Mouse (Mus musculus): Measurements from ENCODE around the gene Jazf1.

Gene Jazf1

DNA sequence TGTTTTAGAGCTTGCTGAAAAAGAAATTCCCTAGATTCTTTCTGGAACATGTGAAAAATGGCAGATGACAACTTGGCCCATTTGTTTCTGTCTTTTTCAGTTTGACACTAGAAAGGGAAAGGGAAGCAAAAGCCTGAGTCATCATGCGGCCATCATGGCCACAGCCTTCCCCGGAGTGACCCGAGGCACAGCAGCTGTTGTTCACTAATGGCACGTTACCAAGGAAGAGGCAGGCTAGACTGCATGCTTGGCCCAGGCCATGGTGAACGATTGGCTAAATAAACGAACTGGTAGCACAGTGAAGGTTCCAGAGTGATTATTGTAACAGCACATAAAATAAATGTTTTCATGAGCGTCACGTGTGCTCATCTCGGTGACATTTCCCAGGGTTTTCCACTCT is 114.0 kb downstream of the Jazf1 start:
- no peak for TF ChIP-seq GATA4 (IDR thresholded peaks at IDR 0.05; ENCODE audit: insufficient replicate concordance, low read length)

DNA sequence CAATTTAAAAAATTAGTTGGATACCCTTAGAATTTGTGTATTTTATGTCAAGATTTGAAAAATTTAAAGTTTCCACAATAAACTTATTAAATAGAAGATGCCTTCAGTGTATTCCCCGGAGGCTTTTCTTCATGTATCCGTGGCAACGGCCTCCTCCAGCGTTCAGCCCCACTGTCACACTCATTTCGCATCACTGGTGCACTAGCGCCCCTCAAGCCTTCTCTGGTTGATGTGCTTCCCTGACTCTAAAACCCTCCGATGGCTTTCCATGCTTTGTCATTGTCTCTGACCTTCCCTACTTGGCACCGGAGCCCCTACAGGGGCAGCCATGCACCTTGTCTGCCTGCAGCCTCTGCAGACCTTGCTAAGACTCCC is 115.9 kb downstream of the Jazf1 start:
- TF ChIP-seq GATA4 (IDR thresholded peaks at IDR 0.05; ENCODE audit: insufficient replicate concordance, low read length), result no peak

DNA sequence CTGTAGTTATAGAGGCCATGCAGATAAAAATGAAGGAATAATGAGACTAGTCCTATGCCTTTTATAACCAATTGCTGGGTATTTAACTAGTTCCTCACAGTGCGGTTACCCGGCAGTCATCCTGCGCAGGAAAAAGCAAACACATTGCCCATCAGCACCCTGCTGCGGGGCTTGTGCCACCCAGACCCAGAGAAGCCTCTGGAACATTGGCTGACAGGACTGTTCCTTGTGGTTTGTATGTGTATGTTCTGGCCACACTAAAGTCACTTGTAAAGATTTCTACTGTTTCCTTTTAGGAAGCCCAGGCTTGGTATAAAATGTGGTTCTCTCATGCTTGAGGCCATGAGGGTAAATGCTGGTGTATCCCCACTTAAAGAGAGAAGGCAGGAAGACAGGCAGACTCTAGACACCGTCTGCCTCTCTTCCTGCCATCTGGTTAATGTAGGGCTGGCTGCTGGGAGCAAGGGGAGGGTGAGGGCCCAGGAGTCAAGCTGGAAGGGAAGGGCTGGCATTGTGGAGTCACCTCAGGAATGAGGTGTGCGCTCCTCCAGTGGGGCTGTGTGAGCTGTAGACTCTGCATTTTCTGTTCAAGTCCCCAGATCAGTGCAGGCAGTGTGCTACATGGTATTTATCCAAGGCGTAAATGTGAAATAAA is 116.4 kb downstream of the Jazf1 start:
- no peak for TF ChIP-seq GATA4 (IDR thresholded peaks at IDR 0.05; ENCODE audit: insufficient replicate concordance, low read length)

DNA sequence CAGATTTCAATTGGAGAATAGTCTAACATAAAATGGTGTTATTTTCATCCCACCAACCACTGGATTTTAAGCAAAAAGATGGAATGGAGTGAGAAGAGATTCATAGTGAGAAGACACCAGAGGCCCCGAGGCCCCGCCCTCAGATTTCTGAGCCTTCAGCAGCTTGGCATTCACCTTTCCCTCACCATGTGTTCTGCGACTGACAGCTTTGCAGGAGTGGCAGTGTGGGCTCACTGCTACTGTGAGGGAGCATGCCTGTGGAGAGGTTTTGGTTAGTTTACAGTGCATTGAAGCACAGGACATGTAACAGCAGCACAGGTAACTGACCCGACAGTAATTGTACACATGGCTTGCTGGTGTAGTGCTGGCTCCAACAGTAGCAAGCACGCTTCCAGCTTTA is 118.1 kb downstream of the Jazf1 start:
- no peak for TF ChIP-seq GATA4 (IDR thresholded peaks at IDR 0.05; ENCODE audit: insufficient replicate concordance, low read length)

DNA sequence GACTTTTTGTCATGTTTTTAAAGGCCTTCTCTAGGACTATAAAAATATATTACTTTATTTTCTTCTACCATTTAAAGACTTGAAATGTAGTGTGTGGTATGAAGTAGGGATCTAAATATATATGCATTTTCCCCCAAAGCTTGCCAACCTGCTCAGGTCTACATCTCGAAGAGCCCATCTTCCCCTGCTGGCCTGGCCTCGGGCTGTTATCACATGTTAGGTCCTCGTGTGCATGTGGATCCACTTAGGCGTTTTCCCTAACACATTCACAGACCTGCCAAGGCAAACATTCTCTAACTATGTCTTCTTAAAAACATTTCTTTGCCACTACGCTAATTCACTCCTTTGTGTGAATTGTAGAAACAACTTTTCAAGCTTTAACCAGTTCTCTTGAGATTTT is 125.9 kb downstream of the Jazf1 start:
- no peak for TF ChIP-seq GATA4 (IDR thresholded peaks at IDR 0.05; ENCODE audit: insufficient replicate concordance, low read length)

DNA sequence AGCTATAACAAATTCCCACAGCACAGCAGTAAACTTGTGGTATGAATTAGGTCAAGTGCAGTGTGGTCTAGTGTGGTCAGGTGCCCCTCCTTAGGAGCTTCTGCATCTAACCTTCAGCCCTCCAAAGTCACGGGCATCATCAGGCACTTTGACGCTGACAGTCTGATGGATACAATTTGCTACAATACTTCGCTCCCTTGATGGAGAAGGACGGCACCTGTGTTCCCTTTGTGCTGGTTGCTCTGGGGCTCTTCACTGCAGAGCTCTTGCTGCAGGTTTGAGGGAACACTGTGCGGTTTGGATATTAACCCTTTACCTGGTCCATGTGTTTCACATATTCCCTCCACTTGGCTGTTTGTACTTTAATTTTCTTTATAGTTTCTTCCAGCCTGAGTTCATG is 126.3 kb downstream of the Jazf1 start:
- no peak for TF ChIP-seq GATA4 (IDR thresholded peaks at IDR 0.05; ENCODE audit: insufficient replicate concordance, low read length)

DNA sequence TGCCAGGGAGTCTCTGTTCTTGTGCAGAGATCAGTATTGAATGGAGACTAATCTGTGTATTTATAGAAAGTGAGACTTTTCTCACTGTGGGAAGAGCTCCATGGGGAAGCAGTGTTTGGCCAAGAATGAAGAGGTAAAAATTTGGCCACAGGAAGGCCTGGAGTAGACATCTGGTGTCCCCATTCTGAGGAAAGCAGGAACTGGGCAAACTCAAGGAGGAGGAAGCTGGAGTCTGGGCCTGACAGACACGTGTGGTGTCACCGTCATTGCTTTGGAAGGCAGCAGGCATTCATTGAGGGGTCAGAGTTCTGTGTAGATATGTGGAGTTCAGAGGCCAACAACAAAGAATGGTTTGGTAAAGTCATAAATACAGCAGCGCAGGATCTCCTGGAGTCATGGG is 130.5 kb downstream of the Jazf1 start:
- TF ChIP-seq GATA4 (IDR thresholded peaks at IDR 0.05; ENCODE audit: insufficient replicate concordance, low read length), result no peak

DNA sequence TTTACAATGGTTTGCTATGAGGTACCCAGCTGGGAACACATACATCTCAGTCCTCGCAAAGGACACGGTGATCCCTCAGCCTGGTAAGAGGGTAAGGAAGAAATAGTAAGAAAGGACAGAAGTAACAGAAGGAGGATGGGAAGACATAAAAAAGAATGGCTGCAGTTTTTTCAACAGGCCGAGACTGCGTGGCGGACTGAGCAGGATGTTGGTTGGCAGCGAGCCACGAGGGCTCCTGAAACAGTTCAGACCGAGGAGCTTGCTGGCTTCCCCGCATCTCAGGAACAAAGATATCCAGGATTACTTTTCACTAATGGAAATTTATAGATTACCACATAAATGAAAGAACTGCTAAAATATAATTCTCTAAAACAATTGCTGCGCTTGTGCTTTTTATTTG is 131.4 kb downstream of the Jazf1 start:
- TF ChIP-seq GATA4 (IDR thresholded peaks at IDR 0.05; ENCODE audit: insufficient replicate concordance, low read length), result no peak

DNA sequence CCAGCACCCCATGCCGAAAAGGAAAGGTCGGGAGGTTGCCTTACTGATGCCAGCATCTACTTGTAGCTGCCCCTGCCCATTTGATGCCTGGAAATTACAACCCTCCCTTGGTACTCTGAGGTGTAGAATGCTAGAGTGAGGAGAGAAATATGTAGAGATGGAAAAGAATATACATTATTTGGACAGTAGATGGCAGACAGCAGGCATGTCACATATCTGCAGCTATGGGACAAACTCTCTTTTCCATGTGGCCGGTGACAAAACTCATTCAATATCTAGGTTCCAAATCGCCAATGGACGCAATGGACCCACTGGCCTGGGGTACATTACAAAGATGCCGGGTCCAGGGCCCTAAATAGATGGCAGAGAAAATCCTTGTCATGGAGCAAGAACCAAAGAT is 134.4 kb downstream of the Jazf1 start:
- no peak for TF ChIP-seq GATA4 (IDR thresholded peaks at IDR 0.05; ENCODE audit: insufficient replicate concordance, low read length)

DNA sequence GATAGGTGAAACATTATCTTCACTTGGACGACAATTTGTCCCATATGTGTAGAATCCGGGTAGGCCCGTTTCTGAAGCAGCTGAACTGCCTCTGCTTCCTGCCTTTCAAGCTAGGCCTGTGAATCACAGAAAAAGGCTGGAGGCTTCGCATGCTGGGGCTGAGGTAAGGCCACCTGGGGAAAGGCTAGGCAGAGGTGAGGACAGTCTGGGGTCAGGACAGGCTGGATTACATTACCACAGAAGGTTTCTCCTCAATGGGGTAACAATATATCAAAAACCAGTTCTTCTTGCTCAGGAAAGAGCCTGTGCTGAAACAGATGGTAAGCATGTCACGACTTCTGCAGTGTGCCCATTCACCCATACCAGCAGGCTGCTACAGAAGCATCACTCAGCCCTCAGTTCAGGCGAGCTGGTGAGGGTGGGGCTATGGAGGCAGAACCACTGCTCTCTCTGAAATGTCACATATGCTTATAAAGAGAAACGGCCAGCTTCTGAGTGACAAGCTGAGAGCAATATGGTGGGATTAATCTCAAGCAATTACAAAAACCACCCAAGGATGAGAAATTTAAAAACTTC is 135.7 kb downstream of the Jazf1 start:
- no peak for TF ChIP-seq GATA4 (IDR thresholded peaks at IDR 0.05; ENCODE audit: insufficient replicate concordance, low read length)

DNA sequence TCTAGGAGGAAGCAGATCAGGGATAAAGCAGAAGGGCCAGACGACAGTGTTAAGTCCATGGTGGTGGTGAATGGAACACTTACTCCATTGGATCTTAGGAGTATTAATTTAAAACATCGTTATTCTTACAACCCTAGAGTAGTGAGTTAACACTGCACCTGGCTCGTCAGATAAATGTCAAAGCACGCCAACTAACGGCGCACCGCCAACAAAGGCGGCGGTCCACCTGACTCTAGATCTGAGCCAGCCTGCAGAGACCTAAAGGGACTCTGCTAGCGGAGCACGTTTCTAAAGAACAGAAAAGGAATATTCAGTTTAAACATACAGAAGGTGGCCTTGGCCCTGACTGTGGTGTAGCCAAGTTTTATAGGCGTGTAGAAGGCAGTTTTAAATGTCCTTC is 139.1 kb downstream of the Jazf1 start:
- TF ChIP-seq GATA4 (IDR thresholded peaks at IDR 0.05; ENCODE audit: insufficient replicate concordance, low read length), result no peak

DNA sequence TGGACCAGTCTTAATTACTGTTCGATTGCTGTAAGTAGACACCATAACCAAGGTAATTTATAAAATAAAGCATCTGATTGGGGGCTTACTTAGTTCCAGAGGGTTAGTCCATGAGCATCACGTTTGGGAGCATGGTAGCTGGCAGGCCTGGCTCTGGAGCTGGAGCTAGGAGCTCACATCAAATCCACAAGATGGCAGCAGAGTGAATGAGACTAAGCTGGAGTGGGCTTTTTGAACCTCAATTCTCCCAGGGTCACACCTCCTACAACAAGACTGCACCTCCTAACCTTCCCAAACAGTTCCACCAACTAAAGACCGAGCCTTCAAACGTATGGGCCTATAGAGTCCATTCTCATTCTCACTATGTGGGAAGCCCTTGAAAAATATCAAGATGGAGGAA is 141.5 kb downstream of the Jazf1 start:
- TF ChIP-seq GATA4 (IDR thresholded peaks at IDR 0.05; ENCODE audit: insufficient replicate concordance, low read length), result no peak

DNA sequence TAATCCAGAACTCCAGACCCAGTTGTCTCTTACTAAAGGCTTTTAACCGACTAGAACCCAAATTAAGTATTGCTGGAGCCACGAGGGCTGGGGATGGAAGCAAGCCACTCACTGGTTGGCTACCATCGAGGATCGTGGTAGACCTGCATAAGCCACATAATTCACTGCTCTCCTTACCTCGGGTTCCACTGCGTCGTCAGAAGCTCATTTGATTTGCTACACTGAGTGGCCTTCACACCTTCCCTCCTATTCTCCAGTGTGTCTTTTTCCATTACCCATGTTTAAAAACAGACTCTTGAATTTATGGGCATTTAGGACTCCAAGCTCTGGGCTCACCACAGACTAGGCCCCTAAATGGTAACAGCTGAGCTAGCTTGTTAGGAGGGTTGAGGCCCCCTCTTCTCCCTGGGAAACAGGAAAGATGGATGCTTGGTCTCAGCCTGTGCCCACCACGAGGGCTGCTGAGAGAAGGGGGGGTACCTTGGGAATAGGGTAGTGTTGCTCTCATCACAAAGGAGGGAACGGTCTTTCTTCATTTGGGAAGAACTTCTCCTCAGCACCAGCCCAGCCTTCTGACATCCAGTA is 142.9 kb downstream of the Jazf1 start:
- no peak for TF ChIP-seq GATA4 (IDR thresholded peaks at IDR 0.05; ENCODE audit: insufficient replicate concordance, low read length)

DNA sequence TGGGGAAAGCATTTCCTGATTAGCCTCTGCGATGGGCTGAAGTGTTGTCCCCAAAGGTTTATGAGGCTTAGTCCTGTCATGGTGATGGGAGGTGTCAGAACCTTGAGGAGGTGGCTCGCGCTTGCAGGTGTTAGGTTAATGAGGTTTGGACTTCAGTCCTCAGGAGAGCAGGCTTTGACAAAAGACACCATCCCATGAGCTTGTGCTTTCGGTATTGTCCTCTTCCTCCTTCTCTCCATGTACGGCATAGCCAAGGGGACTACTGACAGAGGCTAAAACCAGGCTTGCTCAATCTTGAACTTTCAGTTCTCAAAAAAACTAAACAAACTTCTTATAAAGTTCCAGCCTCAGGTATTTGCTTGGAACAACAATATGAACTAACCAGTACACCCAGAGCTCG is 147.2 kb downstream of the Jazf1 start:
- no peak for TF ChIP-seq GATA4 (IDR thresholded peaks at IDR 0.05; ENCODE audit: insufficient replicate concordance, low read length)

DNA sequence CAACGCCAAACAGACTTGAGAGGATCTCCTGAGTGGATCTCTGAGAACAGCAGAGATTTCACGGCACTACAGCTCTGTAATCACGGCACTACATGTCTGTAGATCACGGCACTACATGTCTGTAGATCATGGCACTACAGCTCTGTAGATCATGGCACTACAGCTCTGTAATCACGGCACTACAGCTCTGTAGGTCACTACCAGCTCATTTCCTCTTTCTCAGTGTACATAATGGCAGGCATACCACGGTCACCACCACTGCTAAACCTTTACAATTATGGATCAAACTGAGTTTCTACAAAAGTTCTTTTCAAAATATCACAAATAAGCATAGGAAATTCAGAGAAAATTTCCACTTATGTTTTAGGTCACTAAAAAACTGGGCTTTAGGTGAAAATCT is 147.7 kb downstream of the Jazf1 start:
- no peak for TF ChIP-seq GATA4 (IDR thresholded peaks at IDR 0.05; ENCODE audit: insufficient replicate concordance, low read length)

DNA sequence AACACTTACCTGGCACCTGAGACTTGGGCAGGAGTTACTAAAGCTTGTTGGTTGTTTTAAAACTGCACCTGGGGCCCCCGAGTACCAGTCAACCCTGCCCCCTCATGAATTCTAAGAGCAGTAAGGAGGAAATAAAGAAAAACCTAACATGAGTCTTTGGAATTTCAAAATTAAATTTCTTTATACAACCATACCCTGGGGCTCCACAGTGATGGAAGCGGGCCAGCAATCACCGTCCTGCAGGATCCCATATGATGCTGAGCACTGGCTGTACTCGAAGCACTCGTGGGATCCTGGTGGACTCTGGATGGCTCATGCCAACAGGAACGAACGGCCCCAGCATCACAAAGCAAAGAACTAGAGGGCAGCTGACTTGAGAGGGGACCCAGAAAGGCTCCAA is 149.0 kb downstream of the Jazf1 start:
- TF ChIP-seq GATA4 (IDR thresholded peaks at IDR 0.05; ENCODE audit: insufficient replicate concordance, low read length), result no peak

DNA sequence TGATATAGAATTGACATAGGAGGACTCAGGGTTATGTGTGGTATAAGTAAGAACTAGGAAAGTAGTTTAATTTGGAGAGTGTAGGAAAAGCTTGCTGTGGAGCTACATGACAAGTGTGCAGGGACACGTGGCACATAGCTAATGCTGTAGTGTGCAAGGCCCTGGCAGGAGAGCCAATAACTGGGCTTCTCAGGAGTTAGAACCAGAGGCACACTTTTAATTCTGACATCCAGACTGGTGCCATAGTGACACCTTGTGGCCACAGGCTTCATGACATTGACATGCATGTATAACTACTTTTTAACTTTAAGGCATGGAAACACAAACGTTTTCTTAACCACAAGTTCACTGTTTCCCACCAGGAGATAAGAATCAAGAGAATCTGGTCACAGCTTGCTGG is 149.5 kb downstream of the Jazf1 start:
- no peak for TF ChIP-seq GATA4 (IDR thresholded peaks at IDR 0.05; ENCODE audit: insufficient replicate concordance, low read length)
